Mouse (Mus musculus) left cerebral cortex, postnatal 14 days (tissue): ENCODE measurements at regions not wholly inside any gene's neighbourhood (a gene's known extent, or its start where the extent isn't known, plus 50 kb on each side); places are given as distances from the start of the nearest gene placed in this dataset.

ENCODE experiments used
- DNase-seq, 2 experiments: peaks; one replicate each; pipeline ENCODE4 v3.0.0; 2021 to 2022; ENCODE audit warnings: low spot score in 2 of 2, mixed read lengths in 1 of 2
- intact Hi-C: fragments of 180-260 bp; cut with DNase I; formaldehyde crosslinking; loops from one replicate; pipeline ENCODE4 v1.15.1; 2025

DNA sequence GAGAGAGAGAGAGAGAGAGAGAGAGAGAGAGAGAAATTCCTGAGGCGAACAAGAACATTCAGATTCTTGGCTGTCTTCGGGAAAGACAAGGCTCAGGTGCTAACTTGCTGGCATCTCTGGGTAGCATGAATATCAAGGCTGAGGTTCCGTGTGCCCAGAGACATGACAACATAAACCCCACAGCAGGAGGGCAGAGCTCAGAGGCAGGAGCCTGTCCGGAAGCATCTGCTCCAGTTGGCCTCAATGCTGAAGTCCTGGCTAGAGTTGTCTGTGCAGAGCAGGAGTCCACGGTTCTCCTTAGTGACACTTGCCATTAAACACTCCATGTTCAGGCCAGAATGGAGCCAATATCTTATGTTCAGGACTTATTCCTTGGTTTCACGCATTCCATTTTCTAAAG is 555.6 kb downstream of the Plekhb2 start:
- DNase-seq, result no peak
- intact Hi-C loops, result no loop called here

DNA sequence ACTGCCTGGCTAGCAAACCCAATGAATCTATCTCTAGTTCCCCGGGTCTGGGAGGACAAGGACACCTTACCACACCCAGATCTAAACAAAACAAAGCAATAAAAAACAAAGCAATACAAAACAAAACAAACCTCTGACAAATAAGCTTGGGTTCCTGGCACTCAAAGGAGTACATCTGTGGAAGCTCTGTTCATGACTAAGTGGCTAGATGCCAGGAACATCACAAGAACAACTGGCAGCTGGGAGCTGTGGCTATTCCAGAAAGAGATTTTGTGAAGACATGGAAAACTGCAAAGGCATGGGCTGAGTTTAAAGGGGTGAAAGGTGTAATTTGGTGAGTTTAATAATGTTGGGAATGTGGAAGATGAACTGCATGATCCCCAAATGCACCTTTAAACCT is 565.9 kb downstream of the Plekhb2 start:
- peak in 1 of 2 experiments; percentile 42 for DNase-seq
- intact Hi-C loops, result no loop called here

DNA sequence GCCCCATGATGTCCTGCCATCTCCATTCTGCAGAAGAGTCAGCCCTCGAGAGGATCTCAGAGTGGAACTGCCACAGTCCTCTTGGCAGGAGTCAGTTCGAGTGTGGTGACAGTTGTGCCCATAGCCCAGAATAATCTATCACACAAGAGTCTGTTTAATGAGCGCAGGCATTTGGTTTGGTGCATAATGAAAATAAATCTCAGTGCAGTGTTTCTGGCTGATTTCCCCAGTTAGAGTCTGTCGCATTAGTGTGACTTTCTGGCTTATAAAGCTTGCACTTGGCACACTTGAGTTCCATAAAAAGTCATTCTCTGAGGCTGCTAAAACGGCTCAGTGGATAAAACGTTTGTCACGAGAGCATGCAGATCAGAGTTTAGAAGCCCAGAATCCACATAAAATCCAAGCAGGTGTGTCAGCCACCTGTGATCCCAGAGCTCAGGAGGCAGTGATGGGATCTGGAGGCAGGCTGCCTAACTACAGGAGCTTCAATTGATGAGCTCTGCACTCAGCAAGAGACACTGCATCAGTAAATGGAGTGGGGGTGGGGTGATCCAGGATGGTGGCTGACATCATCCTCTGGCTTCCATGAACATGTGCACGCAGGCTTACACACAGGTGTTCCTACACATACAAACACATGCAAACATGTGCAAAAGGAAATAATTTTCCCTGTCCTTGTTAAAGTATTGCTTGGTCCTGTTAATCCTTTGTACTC is 578.5 kb downstream of the Plekhb2 start:
- intact Hi-C loops, result no loop called here
- peak; percentile 6 to 60 for DNase-seq

DNA sequence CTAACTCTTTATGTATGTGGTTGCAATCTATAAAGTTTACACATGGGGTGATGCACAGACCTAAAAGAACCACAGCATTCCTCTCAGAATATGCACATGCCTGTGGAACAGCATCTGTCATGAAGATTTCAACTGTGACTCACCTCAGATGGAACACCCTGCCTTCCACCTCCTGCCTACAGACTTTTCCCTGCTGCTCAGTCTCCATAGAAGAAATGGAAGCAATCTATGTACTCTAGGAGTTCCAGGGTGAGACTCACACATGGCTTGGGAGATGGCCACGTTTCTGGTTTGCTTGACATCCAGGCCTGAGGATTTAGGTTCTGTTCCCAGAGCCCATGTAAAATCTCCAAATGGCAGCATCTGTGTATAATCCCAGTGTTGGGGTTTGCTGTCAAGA is 579.7 kb downstream of the Plekhb2 start:
- intact Hi-C loops, result no loop called here
- peak; percentile 5 to 35 for DNase-seq

DNA sequence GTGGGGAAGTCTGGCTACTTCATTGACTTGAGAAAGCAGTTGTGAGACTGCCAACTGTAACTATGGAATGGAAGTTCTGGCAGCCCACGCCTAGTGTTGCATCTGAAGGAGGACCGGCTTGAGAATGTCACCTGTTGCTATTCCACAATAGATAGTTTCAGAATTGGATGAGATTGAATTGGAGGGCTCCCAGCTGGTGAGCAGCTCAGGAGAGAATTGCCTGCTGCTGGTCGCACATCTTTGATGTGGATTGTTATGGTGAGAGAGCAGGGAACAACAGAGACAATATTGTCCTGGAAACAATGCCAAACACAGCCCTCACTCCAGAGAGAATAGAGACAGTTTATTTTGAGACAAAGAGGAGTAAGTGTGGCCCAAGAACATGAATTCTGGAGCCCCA is 585.9 kb downstream of the Plekhb2 start:
- peak in 1 of 2 experiments; percentile 44 for DNase-seq
- intact Hi-C loops, result no loop called here

DNA sequence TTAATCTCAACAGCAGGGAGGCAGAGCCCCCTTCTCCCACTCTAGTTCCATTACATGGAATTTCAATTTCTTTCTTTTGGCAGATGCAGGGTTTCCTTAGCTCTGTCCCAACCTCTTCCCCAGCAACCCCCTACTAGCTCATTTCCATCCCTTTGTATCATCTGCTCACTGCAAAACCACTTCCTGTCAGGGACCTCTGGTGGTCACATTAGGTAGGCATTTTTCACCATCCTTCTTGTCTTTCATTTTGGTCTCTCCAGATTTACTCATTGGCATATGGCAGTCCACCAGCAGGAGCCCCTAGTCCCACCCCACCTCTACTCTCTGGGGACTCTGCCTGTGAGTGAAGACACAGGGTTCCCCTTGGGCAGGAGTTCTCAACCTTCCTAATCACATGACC is 597.6 kb downstream of the Plekhb2 start:
- intact Hi-C loops, result no loop called here
- DNase-seq, result no peak

DNA sequence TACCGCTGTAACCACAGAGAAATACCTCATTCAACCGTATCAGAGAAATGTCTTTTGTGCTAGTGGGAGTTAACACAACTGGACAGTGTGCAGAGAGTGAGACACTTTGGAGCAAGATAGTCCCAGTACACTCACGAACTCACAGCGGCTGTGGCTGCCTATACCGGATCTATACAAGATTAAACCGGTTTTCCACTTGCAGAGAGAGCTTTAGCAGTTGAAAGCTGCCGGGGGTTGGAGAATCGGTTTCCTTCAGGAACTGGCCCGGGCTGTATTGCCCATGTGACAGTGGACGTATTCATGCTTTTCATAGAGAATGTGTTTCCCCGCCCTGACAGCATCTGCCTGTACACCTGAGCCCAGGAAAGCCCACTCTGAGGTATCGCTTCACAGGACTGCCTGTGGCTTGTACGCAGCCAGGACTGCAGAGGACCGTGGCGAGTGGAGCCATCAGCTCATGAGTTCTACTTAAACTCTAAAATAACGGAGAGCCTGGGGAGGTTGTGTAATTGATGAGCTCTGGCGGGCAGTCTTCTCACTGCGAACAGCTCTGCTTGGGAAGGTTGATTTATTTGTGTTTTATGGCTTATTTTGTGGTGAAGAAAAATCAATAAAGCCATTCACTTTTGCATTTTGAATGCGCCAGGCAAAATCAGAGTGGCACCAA is 602.8 kb downstream of the Plekhb2 start:
- no peak for DNase-seq
- intact Hi-C loops, result loop anchor here (10.0 kb wide), 1 partner anchor 558 kb away; no protein-coding TSS in a partner anchor

DNA sequence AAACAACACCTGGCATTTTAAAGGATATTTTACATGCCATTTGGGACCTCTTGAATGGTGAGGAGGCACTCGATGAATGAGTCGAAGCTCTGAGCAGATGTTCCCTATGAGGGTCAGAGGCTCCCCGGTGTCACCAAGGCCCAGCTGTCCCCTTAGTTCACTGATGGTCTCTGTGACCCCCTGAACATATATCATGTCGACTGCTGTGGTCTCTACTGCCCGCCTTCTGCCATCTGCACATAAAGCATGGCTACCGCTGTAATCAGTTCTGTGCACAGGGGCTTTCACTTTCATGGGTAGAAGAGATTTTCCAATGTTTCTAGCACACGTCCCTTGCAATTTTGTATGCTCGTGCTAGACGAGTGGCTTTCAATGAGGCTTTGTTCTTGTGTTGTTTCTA is 607.8 kb downstream of the Plekhb2 start:
- no peak for DNase-seq
- intact Hi-C loops, result loop anchor here (10.0 kb wide), 1 partner anchor 563 kb away; no protein-coding TSS in a partner anchor

DNA sequence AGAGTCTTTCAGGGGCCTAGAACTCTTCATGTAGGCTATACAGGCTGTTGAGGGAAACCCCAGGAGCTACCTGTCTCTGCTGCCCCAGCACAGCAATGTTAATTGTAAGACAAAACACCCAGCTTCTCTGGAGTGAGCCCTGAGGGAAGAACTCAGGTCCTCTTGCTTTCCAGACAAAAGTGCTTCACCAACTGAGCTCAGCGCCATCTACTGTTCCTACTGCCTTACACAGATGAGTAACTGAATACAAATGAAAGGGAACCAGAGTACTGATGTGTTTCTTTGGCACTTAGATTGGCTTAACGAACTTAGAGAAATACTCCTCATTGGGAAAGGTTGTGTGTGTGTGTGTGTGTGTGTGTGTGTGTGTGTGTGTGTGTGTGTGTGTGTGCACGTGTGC is 603.1 kb upstream of the Hs6st1 start:
- intact Hi-C loops, result no loop called here

DNA sequence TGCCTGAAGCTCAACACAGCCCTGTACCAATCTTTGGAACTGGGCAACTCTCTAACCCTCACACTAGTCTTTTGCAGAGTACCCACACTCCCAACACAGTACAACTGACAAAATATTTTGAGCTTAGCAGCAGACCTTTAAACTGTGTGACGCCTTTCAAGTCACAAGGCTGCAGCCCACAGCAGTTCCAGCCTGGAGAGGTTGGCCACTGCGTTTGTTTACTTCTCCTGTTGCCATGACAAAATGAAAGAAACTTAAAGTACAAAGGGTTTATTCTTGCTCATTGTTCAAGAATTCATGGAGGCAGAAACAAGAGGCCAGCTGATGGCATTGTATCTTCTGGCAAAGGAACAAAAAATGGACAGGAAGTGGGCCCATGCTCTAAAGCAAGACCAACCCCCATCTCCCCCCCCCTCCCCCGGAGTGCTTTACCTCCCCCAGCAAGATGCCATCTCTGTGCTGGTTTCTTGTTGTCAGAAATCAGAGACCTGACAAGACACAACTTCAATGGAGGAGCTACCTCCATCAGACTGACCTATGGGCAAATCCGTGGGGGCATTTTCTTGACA is 598.9 kb upstream of the Hs6st1 start:
- intact Hi-C loops, result no loop called here
- DNase-seq, result no peak

More for the DNA sequence above, 603.1 kb upstream of the Hs6st1 start:
- DNase-seq, result peak; percentile 55 to 57

DNA sequence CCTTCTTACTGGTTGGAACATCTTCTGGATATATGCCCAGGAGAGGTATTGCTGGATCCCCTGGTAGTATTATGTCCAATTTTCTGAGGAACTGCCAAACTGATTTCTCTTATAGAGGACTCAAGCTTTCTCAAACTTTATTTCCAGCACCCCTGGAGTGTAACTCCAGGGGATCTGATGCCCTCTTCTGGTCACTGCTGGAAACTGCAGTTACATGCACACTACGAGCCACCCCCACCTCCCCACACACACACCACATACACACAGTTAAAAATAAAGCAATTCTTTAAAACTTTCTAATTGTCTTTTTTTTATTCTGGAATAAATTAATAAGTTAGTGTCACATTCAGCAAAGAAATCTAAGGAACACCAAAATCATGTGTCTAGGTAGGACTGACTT is 589.9 kb upstream of the Hs6st1 start:
- no peak for DNase-seq
- intact Hi-C loops, result loop anchor here (10.0 kb wide), 1 partner anchor 443 kb away; no protein-coding TSS in a partner anchor

DNA sequence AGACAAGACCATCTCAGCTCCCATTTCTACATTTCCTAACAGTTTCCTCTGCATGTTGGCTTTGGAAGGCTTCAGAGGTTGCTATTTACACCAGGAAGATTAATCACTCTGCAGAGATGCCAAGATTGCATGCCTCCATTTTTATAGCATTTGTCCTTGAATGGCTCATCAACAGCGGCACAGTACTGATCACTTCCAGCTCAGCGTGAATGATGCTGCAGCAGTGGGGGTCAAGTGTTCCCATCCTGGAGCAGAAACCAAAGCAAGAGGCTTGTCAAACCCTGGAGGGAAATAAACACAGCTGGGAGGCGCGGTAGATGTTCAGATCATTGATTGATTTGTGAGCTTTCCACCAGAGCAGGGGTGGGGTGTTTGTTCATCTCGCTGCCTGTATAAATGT is 572.2 kb upstream of the Hs6st1 start:
- intact Hi-C loops, result no loop called here
- no peak for DNase-seq

DNA sequence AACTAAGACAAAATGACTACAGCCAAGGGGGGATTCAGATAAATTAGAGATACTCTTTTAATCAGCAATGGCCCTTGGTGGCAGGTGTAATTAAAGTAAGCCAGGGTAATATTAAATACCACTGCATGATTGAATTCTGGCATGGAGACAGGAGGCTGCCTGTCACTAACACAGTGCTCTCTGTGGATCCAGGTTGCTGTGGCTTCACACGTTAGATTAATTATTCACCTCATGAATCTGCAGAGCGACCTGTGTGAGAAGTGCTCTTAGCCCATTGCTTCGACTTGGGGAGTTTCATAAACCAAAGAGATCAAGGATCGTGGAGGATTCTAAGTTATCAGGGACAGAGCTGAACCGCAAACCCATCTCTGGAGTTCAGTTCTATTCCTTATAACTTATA is 545.2 kb upstream of the Hs6st1 start:
- no peak for DNase-seq
- intact Hi-C loops, result no loop called here

DNA sequence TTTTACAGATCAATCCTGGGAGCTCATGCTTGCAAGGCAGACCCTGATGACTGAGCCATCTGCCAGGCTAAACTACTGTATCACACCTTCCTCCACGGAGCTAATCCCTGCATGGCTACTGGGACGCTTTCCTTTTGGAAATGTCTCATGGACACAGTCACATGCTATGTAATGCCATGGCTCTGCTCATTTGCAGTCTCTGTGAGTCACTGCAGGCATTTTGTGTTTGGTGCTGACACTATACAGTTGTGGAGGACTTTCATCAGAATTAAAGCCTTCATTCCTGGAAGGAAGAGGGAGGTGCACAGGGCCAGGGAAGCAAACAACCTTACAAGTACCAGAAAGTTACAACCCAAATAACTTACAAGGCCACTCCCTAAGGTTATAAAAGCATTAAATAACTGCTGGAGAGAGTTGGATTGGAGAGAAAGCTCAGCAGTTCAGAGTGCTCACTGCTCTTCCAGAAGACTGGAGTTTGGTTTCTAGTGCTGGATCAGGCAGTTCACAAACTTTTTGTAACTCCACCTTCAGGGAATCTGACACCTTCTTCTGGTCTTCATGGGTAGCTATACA is 544.3 kb upstream of the Hs6st1 start:
- DNase-seq, result peak; percentile 11 to 34
- intact Hi-C loops, result no loop called here

DNA sequence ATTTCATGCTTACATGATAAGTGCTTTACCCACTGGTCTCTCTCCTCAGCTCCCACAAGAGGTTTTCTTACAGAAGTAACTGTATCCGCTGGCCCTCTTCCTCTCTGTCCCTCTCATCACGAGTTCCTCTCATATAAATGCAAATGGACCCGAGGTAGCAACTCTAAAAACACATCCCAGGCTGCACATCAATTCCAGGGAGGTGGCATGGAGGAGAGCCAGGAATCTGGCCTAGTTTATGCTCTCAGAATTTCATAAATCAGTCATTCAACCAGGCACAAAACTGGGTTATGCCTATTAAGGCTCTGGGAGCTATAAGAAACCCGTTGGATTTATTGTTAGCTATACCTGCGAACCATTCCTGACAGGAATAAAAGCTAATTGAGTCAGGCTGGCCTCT is 543.4 kb upstream of the Hs6st1 start:
- peak; percentile 46 to 51 for DNase-seq
- intact Hi-C loops, result no loop called here

DNA sequence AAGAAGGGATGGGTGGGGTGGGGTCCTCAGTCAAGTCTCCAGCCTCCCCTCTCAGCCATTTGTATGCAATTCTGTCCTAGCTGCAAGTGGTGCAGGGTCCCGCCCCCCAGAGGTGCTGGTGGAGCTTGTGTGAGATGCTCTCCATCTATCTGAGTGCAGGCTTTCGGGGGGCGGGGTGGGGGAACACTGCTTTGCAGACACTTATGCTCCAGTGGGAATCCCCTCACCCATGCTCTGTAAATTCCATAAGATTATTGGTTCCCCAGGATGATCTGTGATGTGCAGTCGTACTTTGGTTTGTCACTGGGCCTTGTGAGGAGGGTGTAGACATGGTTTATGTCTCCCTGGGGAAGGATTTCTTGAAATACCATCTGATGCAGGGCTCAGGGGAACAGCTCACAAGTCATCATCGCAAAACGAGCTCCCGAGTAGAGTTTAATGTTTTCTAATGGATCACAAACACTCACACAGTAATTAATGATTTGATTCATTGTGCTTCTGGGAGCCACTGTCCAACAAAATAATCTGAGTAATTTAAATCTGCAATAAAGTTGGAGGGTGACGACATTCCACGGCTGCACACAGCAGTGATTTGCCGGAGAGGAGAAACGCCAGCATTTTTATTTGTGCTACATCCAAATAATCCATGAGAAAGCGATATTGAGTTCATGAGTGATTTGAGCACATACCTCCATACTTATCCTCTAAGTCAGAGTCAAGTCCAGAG is 540.3 kb upstream of the Hs6st1 start:
- intact Hi-C loops, result no loop called here
- DNase-seq, result no peak

DNA sequence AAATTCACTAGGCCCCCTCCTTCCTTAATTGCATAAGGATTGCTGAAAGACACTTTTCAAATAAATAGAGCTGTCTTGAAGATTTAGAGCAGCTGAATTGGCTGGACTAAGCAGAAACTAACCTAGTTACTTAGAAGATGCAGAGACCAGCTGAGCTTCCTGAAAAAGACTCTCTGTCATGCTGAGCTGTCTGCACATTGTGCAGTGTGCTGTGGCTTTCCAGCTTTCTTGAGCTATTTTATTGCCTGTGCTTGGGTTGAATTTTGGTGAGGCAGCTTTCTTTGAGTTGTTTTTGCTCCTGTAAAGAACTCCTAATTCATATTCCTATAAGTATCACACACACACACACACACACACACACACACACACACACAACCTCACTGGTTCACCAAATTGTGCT is 532.7 kb upstream of the Hs6st1 start:
- peak in 1 of 2 experiments; percentile 18 for DNase-seq

DNA sequence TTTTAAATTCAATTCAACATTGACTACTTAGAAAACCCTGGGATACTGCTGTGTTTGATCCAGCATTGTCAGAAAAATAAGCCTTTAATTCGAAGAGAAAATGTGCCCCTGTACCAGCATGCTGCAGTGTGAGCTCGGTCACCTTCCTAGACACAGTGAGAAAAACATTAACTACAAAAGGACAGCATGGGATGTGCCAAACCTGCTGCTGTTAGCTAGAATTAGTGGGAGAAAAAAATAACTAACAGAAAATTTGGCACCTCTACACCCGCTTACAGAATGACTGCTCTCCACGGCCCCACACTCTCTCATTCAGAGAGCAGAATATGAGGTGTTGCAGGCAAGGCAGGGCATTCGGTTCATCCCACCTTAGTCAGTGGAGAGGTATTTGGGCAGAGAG is 531.9 kb upstream of the Hs6st1 start:
- no peak for DNase-seq

More for the DNA sequence above, 532.7 kb upstream of the Hs6st1 start:
- intact Hi-C loops, result no loop called here

DNA sequence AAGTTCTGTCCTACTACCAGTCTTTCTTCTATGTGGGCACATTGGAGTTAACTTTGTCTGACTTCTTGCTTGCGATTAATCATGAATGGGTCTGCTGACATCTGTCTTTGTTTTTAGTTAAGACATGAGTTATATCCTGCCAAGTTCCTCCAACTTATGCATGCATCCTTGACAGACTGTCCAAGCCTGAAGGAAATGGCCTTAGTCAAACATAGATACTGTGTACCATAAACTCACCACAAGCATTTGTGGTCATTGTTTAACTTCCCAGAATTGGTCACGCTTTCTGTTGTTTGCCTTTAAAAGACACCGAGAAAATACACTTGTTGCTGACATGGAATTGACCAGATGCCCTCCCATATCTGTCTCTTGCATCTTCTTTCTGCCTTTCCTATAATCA is 519.4 kb upstream of the Hs6st1 start:
- DNase-seq, result no peak
- intact Hi-C loops, result no loop called here

More for the DNA sequence above, 531.9 kb upstream of the Hs6st1 start:
- intact Hi-C loops, result no loop called here

DNA sequence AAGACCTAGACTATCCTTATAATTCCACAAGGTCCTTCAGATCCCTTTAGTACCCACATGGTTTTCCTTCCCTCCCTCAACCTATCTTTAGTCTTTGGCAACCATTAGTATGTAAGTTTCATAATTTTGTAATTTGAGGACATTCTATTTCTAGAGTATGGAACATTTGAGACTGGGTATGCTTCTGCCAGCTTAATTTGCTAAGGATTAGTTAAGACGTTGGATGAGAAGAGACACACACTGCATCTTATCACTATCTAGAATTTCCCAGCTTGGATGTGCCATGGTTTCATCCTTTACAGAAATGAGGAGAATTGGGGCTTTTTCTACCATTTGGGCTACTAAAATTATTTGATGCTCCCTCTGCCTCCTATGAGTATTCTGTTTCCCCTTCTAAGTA is 516.7 kb upstream of the Hs6st1 start:
- peak in 1 of 2 experiments; percentile 40 for DNase-seq
- intact Hi-C loops, result no loop called here
